Mouse (Mus musculus) left cerebral cortex, adult 8-10 months (tissue): Measurements from ENCODE around the gene H2al1c. TPM values are rescaled to one million over a fixed set of nuclear protein-coding genes. Genes with fewer than 3 reads are reported as not detected.
"Not testable (repeated sequence)": the region's sequence is repeated elsewhere in the genome, so short reads cannot be mapped to it uniquely, and the experiment has no call there.

Experiments used
- DNase-seq, 2 experiments: peaks; one replicate each; pipeline ENCODE4 v3.0.0; 2022; ENCODE audit warnings: low spot score in 2 of 2
- total RNA-seq, 4 experiments: library from RNA; stranded (reverse); gene quantifications; 2 replicates each; pipeline ENCODE4 v1.2.4; 2022

Gene H2al1c
- total RNA-seq, result not detected

- not testable (repeated sequence) for DNase-seq
Observed at GRCm38 (mm10) chrX:11305355-11305754, at the start of gene H2al1c. H2al1c (plus strand) TSS chrX:11305655.

- DNase-seq, result no peak
Observed at GRCm38 (mm10) chrX:11264918-11265317, 40.5 kb upstream of the H2al1c start.

GRCm38 (mm10) chrX:11267791-11268190, 37.7 kb upstream of the H2al1c start:
- peak in 1 of 2 experiments; percentile 22 for DNase-seq

- DNase-seq, result peak in 1 of 2 experiments; percentile 19
Observed at GRCm38 (mm10) chrX:11269074-11269473, 36.4 kb upstream of the H2al1c start.

- no peak for DNase-seq
Observed at GRCm38 (mm10) chrX:11273190-11273589, 32.3 kb upstream of the H2al1c start.

GRCm38 (mm10) chrX:11277083-11277482, 28.4 kb upstream of the H2al1c start:
- no peak for DNase-seq

GRCm38 (mm10) chrX:11280741-11281140, 24.7 kb upstream of the H2al1c start:
- DNase-seq, result no peak

- DNase-seq, result no peak
Observed at GRCm38 (mm10) chrX:11288306-11288882, 17.1 kb upstream of the H2al1c start.

GRCm38 (mm10) chrX:11289244-11289643, 16.2 kb upstream of the H2al1c start:
- no peak for DNase-seq

- DNase-seq, result not testable (repeated sequence)
Observed at GRCm38 (mm10) chrX:11298957-11299356, 6.5 kb upstream of the H2al1c start, which contains the start of gene H2al1a. H2al1a (plus strand) TSS chrX:11299257.

- DNase-seq, result not testable (repeated sequence)
Observed at GRCm38 (mm10) chrX:11302132-11302531, 3.3 kb upstream of the H2al1c start, which contains the start of gene H2al1b. H2al1b (plus strand) TSS chrX:11302432.

GRCm38 (mm10) chrX:11308524-11308923, 3.1 kb downstream of the H2al1c start, which contains the start of gene H2al1d:
H2al1d (plus strand) TSS chrX:11308824.
- not testable (repeated sequence) for DNase-seq

GRCm38 (mm10) chrX:11311634-11312033, 6.2 kb downstream of the H2al1c start, which contains the start of gene H2al1e:
H2al1e (plus strand) TSS chrX:11311934.
- DNase-seq, result not testable (repeated sequence)

- DNase-seq, result not testable (repeated sequence)
Observed at GRCm38 (mm10) chrX:11314858-11315257, 9.4 kb downstream of the H2al1c start, which contains the start of gene H2al1f. H2al1f (plus strand) TSS chrX:11315158.

- DNase-seq, result not testable (repeated sequence)
Observed at GRCm38 (mm10) chrX:11317956-11318355, 12.5 kb downstream of the H2al1c start, which contains the start of gene H2al1g. H2al1g (plus strand) TSS chrX:11318256.

- DNase-seq, result not testable (repeated sequence)
Observed at GRCm38 (mm10) chrX:11321192-11321591, 15.7 kb downstream of the H2al1c start, which contains the start of gene H2al1h. H2al1h (plus strand) TSS chrX:11321492.

GRCm38 (mm10) chrX:11324359-11324758, 18.9 kb downstream of the H2al1c start, which contains the start of gene H2al1i:
H2al1i (plus strand) TSS chrX:11324659.
- DNase-seq, result not testable (repeated sequence)

GRCm38 (mm10) chrX:11327522-11327921, 22.1 kb downstream of the H2al1c start, which contains the start of gene H2al1j:
H2al1j (plus strand) TSS chrX:11327822.
- DNase-seq, result not testable (repeated sequence)

- no peak for DNase-seq
Observed at GRCm38 (mm10) chrX:11345762-11346161, 40.3 kb downstream of the H2al1c start.

- DNase-seq, result no peak
Observed at GRCm38 (mm10) chrX:11346756-11347155, 41.3 kb downstream of the H2al1c start.
